Mouse (Mus musculus): ENCODE measurements around the gene Batf.
A peak's percentile ranks its signal among the peaks of the same experiment; 100 is the strongest.
"Not testable (repeated sequence)": the region's sequence is repeated elsewhere in the genome, so short reads cannot be mapped to it uniquely, and the experiment has no call there.

The Batf gene

GRCm38 (mm10) chr12:85686466-85687216 lies at the start of gene Batf:
Gene Batf, plus strand, starts transcription at chr12:85686669.
- DNase-seq (ENCODE audit: low spot score in 2 of 2): no peak

- DNase-seq (ENCODE audit: low spot score in 2 of 2): no peak
Observed at GRCm38 (mm10) chr12:85637932-85638331, 48.5 kb upstream of the Batf start.

- DNase-seq (ENCODE audit: low spot score in 2 of 2): no peak
Observed at GRCm38 (mm10) chr12:85638541-85639325, 47.7 kb upstream of the Batf start.

GRCm38 (mm10) chr12:85639326-85640008 lies 47.0 kb upstream of the Batf start:
- DNase-seq (ENCODE audit: low spot score in 2 of 2): peak; percentile 32 to 53

- no peak for DNase-seq (ENCODE audit: low spot score in 2 of 2)
Observed at GRCm38 (mm10) chr12:85640852-85641563, 45.5 kb upstream of the Batf start.

GRCm38 (mm10) chr12:85641564-85641931 lies 44.9 kb upstream of the Batf start:
- no peak for DNase-seq (ENCODE audit: low spot score in 2 of 2)

GRCm38 (mm10) chr12:85643735-85644134 lies 42.7 kb upstream of the Batf start:
- DNase-seq (ENCODE audit: low spot score in 2 of 2): no peak

- peak in 1 of 2 experiments; percentile 13 for DNase-seq (ENCODE audit: low spot score in 2 of 2)
Observed at GRCm38 (mm10) chr12:85645664-85646063, 40.8 kb upstream of the Batf start.

- DNase-seq (ENCODE audit: low spot score in 2 of 2): peak in 1 of 2 experiments; percentile 11
Observed at GRCm38 (mm10) chr12:85647346-85647745, 39.1 kb upstream of the Batf start.

- no peak for DNase-seq (ENCODE audit: low spot score in 2 of 2)
Observed at GRCm38 (mm10) chr12:85647955-85648354, 38.5 kb upstream of the Batf start.

GRCm38 (mm10) chr12:85659319-85659718 lies 27.1 kb upstream of the Batf start:
- DNase-seq (ENCODE audit: low spot score in 2 of 2): peak in 1 of 2 experiments; percentile 19

GRCm38 (mm10) chr12:85660855-85661254 lies 25.6 kb upstream of the Batf start:
- no peak for DNase-seq (ENCODE audit: low spot score in 2 of 2)

GRCm38 (mm10) chr12:85662232-85662631 lies 24.2 kb upstream of the Batf start:
- DNase-seq (ENCODE audit: low spot score in 2 of 2): not testable (repeated sequence)

GRCm38 (mm10) chr12:85662896-85663295 lies 23.6 kb upstream of the Batf start:
- peak; percentile 58 to 79 for DNase-seq (ENCODE audit: low spot score in 2 of 2)

- DNase-seq (ENCODE audit: low spot score in 2 of 2): no peak
Observed at GRCm38 (mm10) chr12:85666112-85666511, 20.4 kb upstream of the Batf start.

GRCm38 (mm10) chr12:85667071-85667470 lies 19.4 kb upstream of the Batf start:
- no peak for DNase-seq (ENCODE audit: low spot score in 2 of 2)

GRCm38 (mm10) chr12:85668696-85669095 lies 17.8 kb upstream of the Batf start:
- no peak for DNase-seq (ENCODE audit: low spot score in 2 of 2)

- no peak for DNase-seq (ENCODE audit: low spot score in 2 of 2)
Observed at GRCm38 (mm10) chr12:85670080-85670479, 16.4 kb upstream of the Batf start.

- no peak for DNase-seq (ENCODE audit: low spot score in 2 of 2)
Observed at GRCm38 (mm10) chr12:85673914-85674313, 12.6 kb upstream of the Batf start.

GRCm38 (mm10) chr12:85679117-85679516 lies 7.4 kb upstream of the Batf start:
- DNase-seq (ENCODE audit: low spot score in 2 of 2): no peak

- DNase-seq (ENCODE audit: low spot score in 2 of 2): no peak
Observed at GRCm38 (mm10) chr12:85679808-85680207, 6.7 kb upstream of the Batf start.

- DNase-seq (ENCODE audit: low spot score in 2 of 2): no peak
Observed at GRCm38 (mm10) chr12:85682328-85682727, 4.1 kb upstream of the Batf start.
